Mouse (Mus musculus): ENCODE measurements around the gene Macrod1. TPM values are rescaled to one million over a fixed set of nuclear protein-coding genes. Genes with fewer than 3 reads are reported as not detected.
"Not testable (repeated sequence)": the region's sequence is repeated elsewhere in the genome, so short reads cannot be mapped to it uniquely, and the experiment has no call there.

The Macrod1 gene
- polyA plus RNA-seq, 1 experiment from 2014 or later, result 5.8 TPM

DNA sequence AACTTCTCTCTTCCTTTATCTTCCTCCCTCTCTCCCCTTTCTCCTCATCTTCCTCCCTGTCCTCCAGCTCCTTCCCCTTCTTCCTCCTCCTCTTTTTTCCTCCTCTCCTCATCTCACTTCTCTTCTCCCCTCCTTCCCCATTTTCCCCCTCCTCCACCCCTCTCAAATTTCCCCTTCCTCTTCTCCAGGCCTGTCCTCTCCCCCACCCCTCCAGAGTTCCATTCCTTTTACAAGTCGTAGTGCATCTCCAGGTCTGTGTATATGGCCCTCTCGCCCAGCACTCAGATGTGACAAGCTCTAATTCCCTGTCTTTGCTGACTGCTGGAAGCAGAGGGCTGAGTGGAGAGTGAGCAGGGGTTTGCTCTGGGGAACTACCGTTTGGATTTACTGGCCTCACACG is 14.2 kb downstream of the Macrod1 start:
- 25% methylated on average over 4 of the region's 4 CpGs for WGBS (ENCODE audit: insufficient replicate concordance)
- no peak for ATAC-seq (ENCODE audit: low read depth)
- Histone ChIP-seq H3K9ac (ENCODE audit: low read depth, low read length) (no peak overlapping the region), H3K36me3 (ENCODE audit: control insufficient read depth, insufficient read depth) (no peaks in the 10 kb centered on the region), H3K4me1 (ENCODE audit: control insufficient read depth, low read depth, low read length) (peaks cover 20% of the 10 kb centered on the region), H3K27me3 (ENCODE audit: control insufficient read depth, insufficient read depth, low read depth, low read length) (peaks cover 25% of the 10 kb centered on the region), H3K4me3 (ENCODE audit: low read depth, low read length) (no peak overlapping the region), H3K27ac (ENCODE audit: low read length) (no peak overlapping the region), H3K4me2 (ENCODE audit: low read depth, low read length) (no peak overlapping the region), H3K9me3 (replicated peaks; ENCODE audit: control insufficient read depth, low read length) (no peaks in the 10 kb centered on the region)

DNA sequence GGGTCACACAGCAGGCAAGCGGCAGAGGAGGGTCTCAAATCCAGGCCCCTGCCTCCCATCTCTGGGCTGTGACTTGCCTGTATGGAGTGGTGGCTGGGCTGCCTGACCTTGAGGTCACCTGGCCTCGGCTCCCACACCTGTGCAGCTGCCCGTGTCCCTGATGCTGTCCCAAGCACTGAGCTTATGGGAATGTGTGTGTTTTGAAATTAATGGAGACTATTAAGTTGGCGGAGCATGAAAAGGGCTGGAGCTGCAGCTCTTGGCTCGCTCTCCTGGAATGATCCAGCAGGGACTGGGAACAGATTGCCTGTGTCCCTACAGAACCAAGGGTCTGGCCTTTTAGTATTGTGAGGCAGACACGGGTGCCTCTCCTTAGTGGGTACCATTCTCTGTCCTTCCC is 15.6 kb downstream of the Macrod1 start:
- 62% methylated on average over 6 of the region's 6 CpGs for WGBS (ENCODE audit: insufficient replicate concordance)
- ATAC-seq (ENCODE audit: low read depth), result no peak
- H3K4me1 ChIP-seq (ENCODE audit: control insufficient read depth, low read depth, low read length), result peaks cover 9% of the 10 kb centered on the region
- no peak overlapping the region for H3K9ac ChIP-seq (ENCODE audit: low read depth, low read length)
- H3K4me2 ChIP-seq (ENCODE audit: low read depth, low read length), result no peak overlapping the region
- H3K27me3 ChIP-seq (ENCODE audit: control insufficient read depth, insufficient read depth, low read depth, low read length), result peaks cover 25% of the 10 kb centered on the region
- H3K9me3 ChIP-seq (replicated peaks; ENCODE audit: control insufficient read depth, low read length), result no peaks in the 10 kb centered on the region
- H3K27ac ChIP-seq (ENCODE audit: low read length), result no peak overlapping the region
- no peak overlapping the region for H3K4me3 ChIP-seq (ENCODE audit: low read depth, low read length)
- no peaks in the 10 kb centered on the region for H3K36me3 ChIP-seq (ENCODE audit: control insufficient read depth, insufficient read depth)

DNA sequence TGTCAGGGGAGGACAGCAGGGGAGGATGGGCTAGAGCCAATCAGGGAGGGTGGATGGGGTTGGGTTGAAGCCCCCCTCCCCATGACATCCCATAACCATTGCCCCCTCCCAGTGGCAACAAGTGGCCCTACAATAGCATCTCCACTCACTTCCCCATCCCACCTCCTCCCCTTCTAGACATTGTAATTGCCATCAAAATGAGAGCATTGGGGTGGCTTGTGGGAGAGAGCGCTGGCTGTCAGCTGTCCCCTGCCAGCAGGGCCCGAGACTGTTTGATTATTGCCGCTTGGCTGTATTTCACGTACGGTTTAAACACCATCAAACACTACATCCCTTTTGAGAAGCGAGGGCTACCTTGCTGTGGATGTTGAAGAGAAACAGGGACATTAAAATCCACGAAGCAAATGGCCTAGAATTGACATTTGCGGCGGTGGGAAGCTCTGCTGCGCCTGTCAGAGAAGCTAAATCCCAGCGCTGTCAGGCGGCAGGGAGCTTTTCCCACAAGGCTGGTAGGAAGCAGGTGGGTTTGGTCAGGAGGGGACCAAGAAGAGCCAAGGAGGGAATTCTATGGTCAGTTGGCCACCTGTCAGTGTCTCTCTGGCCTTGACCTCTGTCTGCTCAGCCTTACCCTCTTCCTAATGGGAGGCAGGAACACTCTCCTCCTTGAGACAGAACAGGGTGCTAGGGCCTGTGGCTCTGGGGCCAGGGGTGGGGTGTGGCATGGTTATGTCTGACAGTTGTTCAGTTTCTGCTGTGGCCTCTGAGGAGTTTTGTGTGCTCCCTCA is 17.6 kb downstream of the Macrod1 start:
- Histone ChIP-seq H3K36me3 (ENCODE audit: control insufficient read depth, insufficient read depth) (no peaks in the 10 kb centered on the region), H3K9ac (ENCODE audit: low read depth, low read length) (no peak overlapping the region), H3K27me3 (ENCODE audit: control insufficient read depth, insufficient read depth, low read depth, low read length) (peaks cover 21% of the 10 kb centered on the region), H3K4me2 (ENCODE audit: low read depth, low read length) (no peak overlapping the region), H3K4me3 (ENCODE audit: low read depth, low read length) (no peak overlapping the region), H3K4me1 (ENCODE audit: control insufficient read depth, low read depth, low read length) (no peaks in the 10 kb centered on the region; the same call in 1 of the 2 replicates), H3K9me3 (replicated peaks; ENCODE audit: control insufficient read depth, low read length) (no peaks in the 10 kb centered on the region), H3K27ac (ENCODE audit: low read length) (no peak overlapping the region)
- WGBS (ENCODE audit: insufficient replicate concordance), result 67% methylated on average over 12 of the region's 12 CpGs
- ATAC-seq (ENCODE audit: low read depth), result no peak

DNA sequence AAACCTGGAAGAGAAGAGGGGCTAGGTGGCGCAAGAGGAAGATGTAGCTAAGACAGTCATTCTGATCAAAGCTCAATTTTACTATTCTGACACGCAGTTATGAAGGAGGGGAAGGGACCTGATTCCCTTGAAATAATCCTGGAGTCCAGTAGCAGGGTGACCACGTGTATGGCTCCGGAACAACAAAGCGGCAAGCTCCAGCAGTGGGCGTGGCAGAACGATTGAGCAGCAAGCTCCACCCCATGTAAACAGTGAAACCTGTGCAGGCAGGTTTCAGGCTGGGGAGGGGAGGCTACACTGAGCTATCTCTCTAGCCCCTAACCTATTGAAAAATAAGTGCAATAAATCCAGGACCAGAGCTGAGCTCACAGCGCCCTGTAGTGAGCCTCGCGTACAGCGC is 18.7 kb downstream of the Macrod1 start:
- WGBS (ENCODE audit: insufficient replicate concordance), result 72% methylated on average over 11 of the region's 11 CpGs
- not testable (repeated sequence) for H3K9me3 ChIP-seq (replicated peaks; ENCODE audit: control insufficient read depth, low read length)

DNA sequence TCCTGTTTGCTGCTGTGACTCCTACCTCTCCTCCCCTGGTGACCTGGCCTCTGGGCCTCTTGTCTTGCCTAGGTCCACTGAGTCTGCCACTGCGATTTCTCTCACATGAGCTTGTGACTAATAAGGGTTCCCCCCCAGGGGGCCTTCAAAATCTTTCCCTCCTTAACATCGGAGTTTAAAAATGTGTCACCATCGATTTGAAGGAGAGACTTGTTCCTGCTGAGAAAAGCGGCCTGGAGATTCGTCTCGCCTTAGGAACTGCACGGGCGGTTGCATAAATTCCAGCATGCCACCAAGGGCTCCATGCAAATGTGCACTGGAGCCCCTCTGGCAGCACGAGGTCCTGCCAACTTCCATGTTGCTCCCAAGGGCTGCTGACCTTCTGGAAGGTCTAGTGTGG is 21.1 kb downstream of the Macrod1 start:
- no peak for ATAC-seq (ENCODE audit: low read depth)
- Histone ChIP-seq H3K4me3 (ENCODE audit: low read depth, low read length) (no peak overlapping the region), H3K4me1 (ENCODE audit: control insufficient read depth, low read depth, low read length) (no peaks in the 10 kb centered on the region), H3K9me3 (replicated peaks; ENCODE audit: control insufficient read depth, low read length) (no peaks in the 10 kb centered on the region), H3K9ac (ENCODE audit: low read depth, low read length) (no peak overlapping the region), H3K27me3 (ENCODE audit: control insufficient read depth, insufficient read depth, low read depth, low read length) (no peaks in the 10 kb centered on the region), H3K27ac (ENCODE audit: low read length) (no peak overlapping the region), H3K4me2 (ENCODE audit: low read depth, low read length) (no peak overlapping the region), H3K36me3 (ENCODE audit: control insufficient read depth, insufficient read depth) (no peaks in the 10 kb centered on the region)
- 66% methylated on average over 9 of the region's 9 CpGs for WGBS (ENCODE audit: insufficient replicate concordance)

More for the DNA sequence above, 18.7 kb downstream of the Macrod1 start:
- not testable (repeated sequence) for H3K4me3 ChIP-seq (ENCODE audit: low read depth, low read length); ATAC-seq (ENCODE audit: low read depth); H3K4me2 ChIP-seq (ENCODE audit: low read depth, low read length); H3K4me1 ChIP-seq (ENCODE audit: control insufficient read depth, low read depth, low read length); H3K36me3 ChIP-seq (ENCODE audit: control insufficient read depth, insufficient read depth); H3K27ac ChIP-seq (ENCODE audit: low read length); H3K9ac ChIP-seq (ENCODE audit: low read depth, low read length)
- peaks cover 10% of the 10 kb centered on the region for H3K27me3 ChIP-seq (ENCODE audit: control insufficient read depth, insufficient read depth, low read depth, low read length)

DNA sequence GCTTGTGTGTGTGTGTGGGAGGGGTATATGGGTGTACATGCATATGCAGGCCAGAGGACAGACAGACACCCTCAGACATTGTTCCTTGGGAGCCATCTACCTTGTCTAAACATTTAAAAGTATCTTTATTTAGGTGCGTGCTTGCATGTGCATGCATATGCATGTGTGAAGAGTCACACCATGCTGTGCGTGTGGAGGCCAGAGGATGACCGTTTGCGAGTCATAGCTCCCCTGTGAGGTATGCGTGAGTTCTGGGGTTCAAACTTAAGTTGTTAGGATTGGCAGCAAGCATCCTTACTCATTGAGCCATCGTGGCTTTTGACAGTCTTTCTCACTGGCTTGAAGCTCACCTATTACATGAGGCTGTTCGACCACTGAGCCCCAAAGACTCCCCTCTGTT is 21.7 kb downstream of the Macrod1 start:
- H3K4me2 ChIP-seq (ENCODE audit: low read depth, low read length), result no peak overlapping the region
- no peaks in the 10 kb centered on the region for H3K9me3 ChIP-seq (replicated peaks; ENCODE audit: control insufficient read depth, low read length)
- H3K4me3 ChIP-seq (ENCODE audit: low read depth, low read length), result no peak overlapping the region
- H3K36me3 ChIP-seq (ENCODE audit: control insufficient read depth, insufficient read depth), result no peaks in the 10 kb centered on the region
- ATAC-seq (ENCODE audit: low read depth), result no peak
- H3K4me1 ChIP-seq (ENCODE audit: control insufficient read depth, low read depth, low read length), result no peaks in the 10 kb centered on the region
- no peak overlapping the region for H3K27ac ChIP-seq (ENCODE audit: low read length)
- no peaks in the 10 kb centered on the region for H3K27me3 ChIP-seq (ENCODE audit: control insufficient read depth, insufficient read depth, low read depth, low read length)
- WGBS (ENCODE audit: insufficient replicate concordance), result 71% methylated on average over 7 of the region's 7 CpGs
- H3K9ac ChIP-seq (ENCODE audit: low read depth, low read length), result no peak overlapping the region

DNA sequence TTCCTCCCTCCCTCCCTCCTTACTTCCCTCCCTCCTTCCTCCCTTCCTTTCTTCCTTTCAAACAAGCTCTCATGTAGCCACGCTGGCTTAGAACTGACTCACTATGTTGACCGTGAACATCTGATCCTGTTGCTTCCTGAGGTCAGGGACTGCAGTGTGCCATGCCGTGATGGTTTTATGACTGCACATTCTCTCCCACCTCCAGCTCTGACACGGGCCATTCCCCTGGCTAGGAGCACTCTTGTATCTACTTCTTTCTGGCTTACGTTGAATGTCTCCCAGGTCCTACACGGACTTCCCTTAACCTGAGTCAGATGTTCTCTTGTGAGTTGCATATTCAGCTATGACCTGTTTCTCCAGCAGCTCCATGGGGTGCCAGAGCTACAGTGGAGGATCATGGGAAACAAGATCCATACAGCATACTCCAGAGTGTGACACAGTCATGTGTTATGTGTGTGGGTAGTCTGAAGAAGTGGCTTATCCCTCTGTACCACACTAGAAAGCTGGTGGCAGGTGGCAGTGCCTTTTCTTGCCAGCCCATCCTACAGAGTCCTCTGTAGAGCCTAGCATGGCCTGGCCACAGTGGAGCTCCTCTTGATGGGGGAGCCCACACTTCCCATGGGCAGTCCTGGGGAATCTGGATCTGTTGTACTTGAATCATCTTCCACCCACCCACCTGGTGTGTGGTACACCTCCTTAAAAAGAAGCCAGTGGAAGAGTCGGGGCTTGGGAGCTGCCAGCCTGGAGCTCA is 25.1 kb downstream of the Macrod1 start:
- Histone ChIP-seq H3K9me3 (replicated peaks; ENCODE audit: control insufficient read depth, low read length) (no peaks in the 10 kb centered on the region), H3K4me1 (ENCODE audit: control insufficient read depth, low read depth, low read length) (no peaks in the 10 kb centered on the region), H3K27me3 (ENCODE audit: control insufficient read depth, insufficient read depth, low read depth, low read length) (peaks cover 1% of the 10 kb centered on the region; the same call in 1 of the 2 replicates), H3K4me2 (ENCODE audit: low read depth, low read length) (no peak overlapping the region), H3K4me3 (ENCODE audit: low read depth, low read length) (no peak overlapping the region), H3K27ac (ENCODE audit: low read length) (no peak overlapping the region), H3K36me3 (ENCODE audit: control insufficient read depth, insufficient read depth) (no peaks in the 10 kb centered on the region), H3K9ac (ENCODE audit: low read depth, low read length) (no peak overlapping the region)
- 57% methylated on average over 7 of the region's 7 CpGs for WGBS (ENCODE audit: insufficient replicate concordance)
- no peak for ATAC-seq (ENCODE audit: low read depth)

DNA sequence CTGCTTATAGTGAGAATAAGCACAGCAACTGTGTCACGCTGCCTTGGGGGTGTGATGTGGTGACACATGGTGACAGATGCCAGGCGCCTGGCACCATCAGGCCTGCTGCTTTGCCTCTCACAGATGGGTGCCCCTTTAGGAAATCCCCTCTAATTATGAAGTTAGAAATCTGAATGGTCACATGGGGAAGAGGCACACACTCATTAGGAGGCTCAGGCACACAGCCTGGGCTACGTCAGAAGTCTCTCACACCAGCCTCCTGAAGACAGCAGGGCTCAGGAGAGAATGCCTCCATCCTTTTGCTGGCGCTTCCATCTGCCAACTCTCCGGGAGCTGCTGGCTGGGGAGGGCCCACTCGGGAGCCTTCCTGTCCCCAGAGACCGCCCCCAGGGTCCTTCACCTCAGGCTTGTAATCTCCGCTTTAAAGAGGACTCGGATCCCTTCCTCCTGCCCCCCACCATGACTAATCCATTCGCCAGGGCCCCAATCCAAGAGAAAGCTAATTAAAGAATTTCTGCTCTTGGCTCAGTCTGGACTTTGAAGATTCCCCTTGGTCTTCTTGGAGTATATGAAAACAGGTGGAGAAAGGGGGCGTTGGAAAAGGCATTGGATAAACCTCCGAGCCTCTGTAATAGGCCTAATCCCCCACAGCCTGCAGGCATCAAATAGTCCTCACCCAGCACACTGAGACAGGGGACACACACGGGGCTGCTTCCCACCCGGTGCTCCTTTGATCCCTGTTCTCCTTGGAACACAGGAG is 26.6 kb downstream of the Macrod1 start:
- Histone ChIP-seq H3K4me1 (ENCODE audit: control insufficient read depth, low read depth, low read length) (no peaks in the 10 kb centered on the region), H3K9me3 (replicated peaks; ENCODE audit: control insufficient read depth, low read length) (no peaks in the 10 kb centered on the region), H3K4me3 (ENCODE audit: low read depth, low read length) (no peak overlapping the region), H3K9ac (ENCODE audit: low read depth, low read length) (no peak overlapping the region), H3K27ac (ENCODE audit: low read length) (no peak overlapping the region), H3K27me3 (ENCODE audit: control insufficient read depth, insufficient read depth, low read depth, low read length) (peaks cover 2% of the 10 kb centered on the region; the same call in 1 of the 2 replicates), H3K4me2 (ENCODE audit: low read depth, low read length) (no peak overlapping the region), H3K36me3 (ENCODE audit: control insufficient read depth, insufficient read depth) (no peaks in the 10 kb centered on the region)
- no peak for ATAC-seq (ENCODE audit: low read depth)
- WGBS (ENCODE audit: insufficient replicate concordance), result 54% methylated on average over 14 of the region's 14 CpGs
